Mouse (Mus musculus) CH12.LX (cell line): ENCODE measurements at regions not wholly inside any gene's neighbourhood (a gene's known extent, or its start where the extent isn't known, plus 50 kb on each side); places are given as distances from the start of the nearest gene placed in this dataset.

Source experiments
- DNase-seq: peaks from one replicate; pipeline ENCODE4 v3.0.0-alpha.2; 2013; ENCODE audit errors: extremely low read depth
- H3K27ac ChIP-seq: 2 replicates; pipeline ENCODE4 v1.5.1; 2012; ENCODE audit warnings: low read depth, mild to moderate bottlenecking, control low read depth, moderate library complexity; ENCODE audit not compliant: insufficient read depth
- H3K27me3 ChIP-seq: replicated peaks from 2 replicates; pipeline ENCODE3; 2012; ENCODE audit warnings: inconsistent platforms
- H3K36me3 ChIP-seq, 2 experiments: replicated peaks in 1 of 2; 2 replicates each; pipeline versions ENCODE3 to v1.6.1; 2012; ENCODE audit warnings: inconsistent platforms in 1 of 2, low read length in 1 of 2, mild to moderate bottlenecking in 1 of 2, mixed read lengths in 1 of 2, moderate library complexity in 1 of 2; ENCODE audit not compliant: control insufficient read depth in 1 of 2, insufficient read depth in 1 of 2
- H3K4me1 ChIP-seq, 2 experiments: 2 replicates each; pipeline ENCODE4 v1.6.1; 2012; ENCODE audit warnings: inconsistent platforms in 1 of 2, moderate library complexity in 1 of 2; ENCODE audit not compliant: insufficient read depth in 2 of 2, control insufficient read depth in 1 of 2
- H3K4me2 ChIP-seq: 2 replicates; pipeline ENCODE4 v1.6.1; 2012; ENCODE audit warnings: low read depth, mild to moderate bottlenecking, control low read depth; ENCODE audit not compliant: poor library complexity, insufficient read depth, severe bottlenecking
- H3K4me3 ChIP-seq, 3 experiments: fragments of 150-350 bp in 1 of 3; sonication (generic) in 1 of 3; replicated peaks in 1 of 3; 2 replicates each; pipeline versions ENCODE3 to v1.5.1; 2011 to 2012; ENCODE audit warnings: low read depth in 2 of 3, low read length in 2 of 3, mild to moderate bottlenecking in 2 of 3, moderate library complexity in 2 of 3, control low read depth in 1 of 3, improper control_type of control experiment in 1 of 3, inconsistent platforms in 1 of 3, mixed read lengths in 1 of 3; ENCODE audit not compliant: poor library complexity in 1 of 3
- H3K79me2 ChIP-seq: replicated peaks from 2 replicates; pipeline ENCODE4 v1.6.1; 2012; ENCODE audit warnings: mild to moderate bottlenecking, moderate library complexity; ENCODE audit not compliant: control insufficient read depth, poor library complexity, insufficient read depth, severe bottlenecking; ENCODE audit errors: extremely low read depth
- H3K9ac ChIP-seq: 2 replicates; pipeline ENCODE4 v1.6.1; 2012; ENCODE audit warnings: low read depth, mild to moderate bottlenecking, control low read depth, moderate library complexity; ENCODE audit not compliant: insufficient read depth
- H3K9me3 ChIP-seq: replicated peaks from 2 replicates; pipeline ENCODE3; 2012; ENCODE audit warnings: low read length, inconsistent platforms, mixed read lengths
- BHLHE40 ChIP-seq: IDR thresholded peaks from 2 replicates; pipeline ENCODE4 v1.6.1; 2011; ENCODE audit warnings: mild to moderate bottlenecking, low read depth, low read length, improper control_type of control experiment
- CHD1 ChIP-seq: IDR thresholded peaks from 2 replicates; pipeline ENCODE4 v1.6.1; 2012; ENCODE audit warnings: low read depth, low read length, improper control_type of control experiment, inconsistent platforms
- CTCF ChIP-seq, 2 experiments: IDR thresholded peaks in 1 of 2; conservative IDR thresholded peaks in 1 of 2; 2 replicates each; pipeline ENCODE4 v1.5.1; 2011 to 2012; ENCODE audit warnings: low read depth in 2 of 2, low read length in 2 of 2, improper control_type of control experiment in 1 of 2, inconsistent platforms in 1 of 2, mild to moderate bottlenecking in 1 of 2, moderate library complexity in 1 of 2
- E2F4 ChIP-seq: IDR thresholded peaks from 2 replicates; pipeline ENCODE4 v1.6.1; 2011; ENCODE audit warnings: low read depth, low read length, improper control_type of control experiment; ENCODE audit not compliant: insufficient replicate concordance
- ELF1 ChIP-seq: IDR thresholded peaks from 2 replicates; pipeline ENCODE4 v1.6.1; 2014; ENCODE audit warnings: low read depth, mild to moderate bottlenecking, inconsistent platforms, low read length, improper control_type of control experiment
- EP300 ChIP-seq: IDR thresholded peaks from 2 replicates; pipeline ENCODE4 v1.6.1; 2011; ENCODE audit warnings: low read length, improper control_type of control experiment
- ETS1 ChIP-seq: conservative IDR thresholded peaks from 2 replicates; pipeline ENCODE4 v1.6.1; 2012; ENCODE audit warnings: low read depth, mild to moderate bottlenecking, inconsistent platforms, low read length, improper control_type of control experiment, moderate library complexity
- GABPA ChIP-seq: IDR thresholded peaks from 2 replicates; pipeline ENCODE4 v1.6.1; 2012; ENCODE audit warnings: low read depth, low read length, improper control_type of control experiment, inconsistent platforms; ENCODE audit not compliant: insufficient replicate concordance
- HCFC1 ChIP-seq: IDR thresholded peaks from 2 replicates; pipeline ENCODE4 v1.6.1; 2012; ENCODE audit warnings: low read depth, mild to moderate bottlenecking, inconsistent platforms, low read length, improper control_type of control experiment
- JUN ChIP-seq: IDR thresholded peaks from 2 replicates; pipeline ENCODE4 v1.6.1; 2011; ENCODE audit warnings: low read depth, mild to moderate bottlenecking, low read length, improper control_type of control experiment, moderate library complexity; ENCODE audit not compliant: insufficient read depth
- MAFK ChIP-seq: IDR thresholded peaks from 2 replicates; pipeline ENCODE4 v1.6.1; 2011; ENCODE audit warnings: low read length, improper control_type of control experiment; ENCODE audit not compliant: insufficient replicate concordance
- MAX ChIP-seq: IDR thresholded peaks from 2 replicates; pipeline ENCODE4 v1.6.1; 2011; ENCODE audit warnings: low read length, improper control_type of control experiment
- MAZ ChIP-seq: IDR thresholded peaks from 2 replicates; pipeline ENCODE4 v1.6.1; 2012; ENCODE audit warnings: low read depth, mild to moderate bottlenecking, inconsistent platforms, low read length, improper control_type of control experiment, moderate library complexity
- MXI1 ChIP-seq: IDR thresholded peaks from 2 replicates; pipeline ENCODE4 v1.6.1; 2011; ENCODE audit warnings: mild to moderate bottlenecking, low read depth, low read length, improper control_type of control experiment
- MYC ChIP-seq: IDR thresholded peaks from 2 replicates; pipeline ENCODE4 v1.6.1; 2011; ENCODE audit warnings: low read depth, mild to moderate bottlenecking, improper control_type of control experiment, low read length
- NELFE ChIP-seq: IDR thresholded peaks from 2 replicates; pipeline ENCODE4 v1.6.1; 2011; ENCODE audit warnings: low read depth, low read length, improper control_type of control experiment
- NRF1 ChIP-seq: IDR thresholded peaks from 2 replicates; pipeline ENCODE4 v1.6.1; 2014; ENCODE audit warnings: low read depth, mild to moderate bottlenecking, inconsistent platforms, low read length, improper control_type of control experiment, moderate library complexity
- POLR2A ChIP-seq: IDR thresholded peaks from 2 replicates; pipeline ENCODE4 v1.6.1; 2011; ENCODE audit warnings: low read depth, mild to moderate bottlenecking, improper control_type of control experiment, low read length
- RAD21 ChIP-seq: IDR thresholded peaks from 2 replicates; pipeline ENCODE4 v1.6.1; 2011; ENCODE audit warnings: low read depth, mild to moderate bottlenecking, low read length, improper control_type of control experiment, moderate library complexity
- UBTF ChIP-seq: IDR thresholded peaks from 2 replicates; pipeline ENCODE4 v1.6.1; 2012; ENCODE audit warnings: low read depth, mild to moderate bottlenecking, inconsistent platforms, low read length, improper control_type of control experiment, moderate library complexity
- USF1 ChIP-seq: IDR thresholded peaks from 2 replicates; pipeline ENCODE4 v1.6.1; 2014; ENCODE audit warnings: low read depth, mild to moderate bottlenecking, inconsistent platforms, low read length, improper control_type of control experiment
- USF2 ChIP-seq: conservative IDR thresholded peaks from 2 replicates; pipeline ENCODE4 v1.6.1; 2011; ENCODE audit warnings: low read depth, low read length, improper control_type of control experiment
- ZC3H11A ChIP-seq: IDR thresholded peaks from 2 replicates; pipeline ENCODE4 v1.6.1; 2012; ENCODE audit warnings: low read depth, mild to moderate bottlenecking, inconsistent platforms, low read length, improper control_type of control experiment
- ZKSCAN1 ChIP-seq: IDR thresholded peaks from 2 replicates; pipeline ENCODE4 v1.6.1; 2012; ENCODE audit warnings: low read depth, inconsistent platforms, low read length, improper control_type of control experiment, borderline replicate concordance
- ZNF384 ChIP-seq: IDR thresholded peaks from 2 replicates; pipeline ENCODE4 v1.6.1; 2012; ENCODE audit warnings: low read depth, low read length, improper control_type of control experiment, inconsistent platforms
- dilution Hi-C: fragments of 300-500 bp; cut with MboI; formaldehyde crosslinking; loops from 2 replicates; pipeline ENCODE4 v1.14.3; 2020; ENCODE audit warnings: low sequenced_read_pairs; ENCODE audit not compliant: extremely low pct_unique_long_range_greater_than_20kb, extremely low pct_ligation_motif_present
- in situ Hi-C: fragments of 300-500 bp; cut with MboI; formaldehyde crosslinking; loops from 3 replicates; pipeline ENCODE4 v1.14.3; 2019; ENCODE audit warnings: low sequenced_read_pairs, low pct_ligation_motif_present, low pct_unique_long_range_greater_than_20kb, mixed read lengths

DNA sequence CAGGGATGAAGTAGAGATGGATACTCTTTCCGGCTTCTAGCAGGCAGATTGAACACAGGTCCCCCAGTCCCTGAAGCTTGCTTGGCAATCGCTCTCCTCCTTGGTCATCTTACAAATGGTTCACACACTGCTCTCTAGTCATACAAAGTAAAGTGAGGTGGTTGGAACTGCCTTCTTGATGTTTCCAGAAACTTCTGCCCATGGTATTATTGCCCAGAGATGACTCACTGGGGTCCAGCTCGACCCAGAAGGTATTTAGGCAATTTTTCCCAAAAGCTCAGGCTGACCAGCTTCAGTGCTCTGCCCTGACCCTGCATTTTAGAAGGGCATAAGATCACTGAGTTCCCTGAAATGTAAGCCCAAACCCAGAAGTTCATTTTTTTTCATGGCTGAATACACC, 139.2 kb upstream of the Tab2 start:
- Histone ChIP-seq H3K9me3 (peaks cover 2% of the 10 kb centered on the region), H3K79me2 (no peaks in the 10 kb centered on the region), H3K4me1 (peaks cover 0 to 2% of the 10 kb centered on the region in 2 experiments; a peak in 1 of 4 replicates), H3K27ac (no peak overlapping the region), H3K9ac (no peak overlapping the region), H3K27me3 (no peaks in the 10 kb centered on the region), H3K4me2 (no peak overlapping the region), H3K36me3 (no peaks in the 10 kb centered on the region), H3K4me3 (no peak overlapping the region)
- DNase-seq, result no peak
- dilution Hi-C loops (no loop called here), in situ Hi-C loops (no loop called here)
- TF ChIP-seq JUN, result no peak
- no peak for TF ChIP-seq CTCF (conservative IDR thresholded peaks at IDR 0.05 in 1 of 2, IDR thresholded peaks at IDR 0.05 in 1 of 2; ENCODE audit: low read depth in 2 of 2, low read length in 2 of 2)
- TF ChIP-seq POLR2A, result no peak
- no peak for TF ChIP-seq RAD21
- TF ChIP-seq MAFK, result no peak
- no peak for TF ChIP-seq E2F4
- TF ChIP-seq MAX, result no peak
- TF ChIP-seq MAZ, result no peak
- no peak for TF ChIP-seq ZKSCAN1
- no peak for TF ChIP-seq MYC
- no peak for TF ChIP-seq ELF1
- TF ChIP-seq HCFC1, result no peak
- no peak for TF ChIP-seq GABPA
- TF ChIP-seq BHLHE40, result no peak
- no peak for TF ChIP-seq ZNF384

DNA sequence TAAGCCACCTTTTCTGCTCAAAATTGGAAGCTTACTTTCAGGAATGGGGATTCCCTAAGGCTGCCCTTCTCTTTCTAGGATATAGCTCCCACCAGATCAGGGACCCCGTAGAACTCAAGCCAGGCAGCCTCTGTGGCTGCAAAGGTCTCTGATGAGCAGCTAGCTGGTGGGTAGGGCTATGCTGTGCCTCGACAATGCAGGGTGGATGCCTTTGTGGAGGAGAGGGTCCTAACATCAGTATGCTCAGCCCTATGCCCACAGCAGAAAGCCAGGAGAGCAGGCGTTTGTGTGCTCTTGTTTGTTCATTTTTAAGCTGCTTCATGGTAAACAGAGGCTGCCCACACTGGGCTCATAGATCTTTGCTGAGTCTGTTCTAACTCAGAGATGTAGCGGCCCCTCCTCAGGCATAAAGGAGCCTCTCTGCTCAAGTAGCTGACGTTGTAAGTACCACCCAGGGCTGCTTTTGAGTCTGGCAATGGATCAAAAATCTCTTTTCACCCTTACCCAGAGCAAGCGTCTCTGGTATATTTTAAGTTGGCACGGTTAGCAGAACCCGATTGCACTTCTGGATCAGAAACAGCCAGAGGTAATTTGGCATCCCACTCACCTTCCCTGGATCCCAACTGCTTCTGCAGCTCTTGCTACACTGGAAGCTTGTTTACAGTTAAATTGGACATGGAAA, 136.0 kb upstream of the Tab2 start:
- TF ChIP-seq MXI1, result no peak
- no peak for TF ChIP-seq ETS1
- TF ChIP-seq UBTF, result no peak
- TF ChIP-seq CHD1, result no peak
- no peak for TF ChIP-seq NELFE
- TF ChIP-seq ZC3H11A, result no peak
- no peak for TF ChIP-seq EP300
- TF ChIP-seq USF1, result no peak
- no peak for TF ChIP-seq MAFK
- TF ChIP-seq NRF1, result no peak
- no peak for TF ChIP-seq E2F4
- TF ChIP-seq USF2, result no peak
- TF ChIP-seq, all 38 proteins: peak for 0
- Histone ChIP-seq H3K79me2 (no peaks in the 10 kb centered on the region), H3K4me3 (no peak overlapping the region), H3K4me1 (peaks cover 0 to 2% of the 10 kb centered on the region in 2 experiments; a peak in 1 of 4 replicates), H3K27ac (no peak overlapping the region), H3K27me3 (no peaks in the 10 kb centered on the region), H3K4me2 (no peak overlapping the region), H3K9ac (no peak overlapping the region), H3K9me3 (no peaks in the 10 kb centered on the region), H3K36me3 (no peaks in the 10 kb centered on the region)
- in situ Hi-C loops, result no loop called here
- no peak for DNase-seq
- dilution Hi-C loops, result no loop called here
